Mouse (Mus musculus) ES-E14 (cell line): ENCODE results near the gene Zbtb22.

Source experiments
- CHD2 ChIP-seq: IDR thresholded peaks from 2 replicates; pipeline ENCODE4 v1.6.1; 2014; ENCODE audit warnings: mild to moderate bottlenecking, low read depth, low read length, inconsistent platforms
- HCFC1 ChIP-seq: IDR thresholded peaks from 2 replicates; pipeline ENCODE4 v1.6.1; 2012; ENCODE audit warnings: low read length, inconsistent platforms, borderline replicate concordance; ENCODE audit not compliant: insufficient read depth
- ZC3H11A ChIP-seq: IDR thresholded peaks from 2 replicates; pipeline ENCODE4 v1.6.1; 2012; ENCODE audit warnings: low read depth, mild to moderate bottlenecking, inconsistent platforms, low read length, borderline replicate concordance
- ZNF384 ChIP-seq: IDR thresholded peaks from 2 replicates; pipeline ENCODE4 v1.6.1; 2012; ENCODE audit warnings: low read depth, low read length, inconsistent platforms

GRCm38 (mm10) chr17:33909869-33910250 lies 5.8 kb upstream of the Zbtb22 start:
- TF ChIP-seq ZNF384, result no peak
- TF ChIP-seq HCFC1, result no peak
- TF ChIP-seq ZC3H11A, result no peak
- TF ChIP-seq CHD2, result no peak
